Mouse (Mus musculus) stomach, embryonic 16.5 days (tissue): ENCODE results near the gene Htr1d. TPM values are rescaled to one million over a fixed set of nuclear protein-coding genes. Genes with fewer than 3 reads are reported as not detected.

Experiments
- ATAC-seq: fragments of 200-750 bp; cut with Nextera tagmentation; 2 replicates; pipeline ENCODE4 v1.8.0; 2017; ENCODE audit warnings: moderate number of reproducible peaks, moderate TSS enrichment; ENCODE audit not compliant: insufficient read depth, low FRiP score
- H3K27ac ChIP-seq: fragments of 300-500 bp; sonication (generic); 2 replicates; pipeline ENCODE4 v1.5.1; 2014; ENCODE audit warnings: low read length
- H3K27me3 ChIP-seq: fragments of 300-500 bp; sonication (generic); 2 replicates; pipeline ENCODE4 v1.6.1; 2014; ENCODE audit warnings: low read length, control low read depth, mixed read lengths; ENCODE audit not compliant: control insufficient read depth, insufficient read depth
- H3K36me3 ChIP-seq: fragments of 300-500 bp; sonication (generic); 2 replicates; pipeline ENCODE4 v1.6.1; 2014; ENCODE audit warnings: low read length; ENCODE audit not compliant: control insufficient read depth, insufficient read depth
- H3K4me1 ChIP-seq: fragments of 300-500 bp; sonication (generic); 2 replicates; pipeline ENCODE4 v1.6.1; 2014; ENCODE audit warnings: low read length, control low read depth, mixed read lengths; ENCODE audit not compliant: control insufficient read depth, insufficient read depth
- H3K4me2 ChIP-seq: fragments of 300-500 bp; sonication (generic); 2 replicates; pipeline ENCODE4 v1.6.1; 2014; ENCODE audit warnings: low read depth, low read length, mixed read lengths
- H3K4me3 ChIP-seq: fragments of 300-500 bp; sonication (generic); replicated peaks from 2 replicates; pipeline ENCODE4 v1.5.1; 2014; ENCODE audit warnings: mild to moderate bottlenecking, low read length
- H3K9ac ChIP-seq: fragments of 300-500 bp; sonication (generic); 2 replicates; pipeline ENCODE4 v1.6.1; 2014; ENCODE audit warnings: low read length
- H3K9me3 ChIP-seq: fragments of 300-500 bp; sonication (generic); replicated peaks from 2 replicates; pipeline ENCODE4 v1.6.1; 2016; ENCODE audit warnings: low read length, control low read depth; ENCODE audit not compliant: control insufficient read depth
- WGBS: fragments of 180-500 bp; shearing (Covaris S2); extraction: QIAGEN DNeasy Blood & Tissue Kit; methylation state at CpG from one replicate; pipeline ENCODE4 v1.1.7; 2014; 5-methylcytosine and 5-hydroxymethylcytosine counted together
- polyA plus RNA-seq: library from polyadenylated mRNA; unstranded; fragments of >200 nt; fragmentation: Nextera tagmentation; extraction: Ambion mirVana; gene quantifications from 2 replicates; pipeline ENCODE4 v1.2.1, GENCODE M21; 2015

Htr1d gene
- polyA plus RNA-seq, 1 experiment from 2014 or later: 0.34 TPM

- no peaks in the 10 kb centered on the region for H3K27me3 ChIP-seq
- 59% methylated on average over 15 of the region's 15 CpGs for WGBS
- no peak overlapping the region for H3K9ac ChIP-seq
- ATAC-seq: no peak
- H3K4me1 ChIP-seq: peaks cover 3% of the 10 kb centered on the region
- no peak overlapping the region for H3K27ac ChIP-seq
- no peaks in the 10 kb centered on the region for H3K36me3 ChIP-seq
- no peaks in the 10 kb centered on the region for H3K9me3 ChIP-seq
- H3K4me3 ChIP-seq: no peak overlapping the region
- no peak overlapping the region for H3K4me2 ChIP-seq
Observed at GRCm38 (mm10) chr4:136441354-136442043, 18.2 kb downstream of the Htr1d start.

DNA sequence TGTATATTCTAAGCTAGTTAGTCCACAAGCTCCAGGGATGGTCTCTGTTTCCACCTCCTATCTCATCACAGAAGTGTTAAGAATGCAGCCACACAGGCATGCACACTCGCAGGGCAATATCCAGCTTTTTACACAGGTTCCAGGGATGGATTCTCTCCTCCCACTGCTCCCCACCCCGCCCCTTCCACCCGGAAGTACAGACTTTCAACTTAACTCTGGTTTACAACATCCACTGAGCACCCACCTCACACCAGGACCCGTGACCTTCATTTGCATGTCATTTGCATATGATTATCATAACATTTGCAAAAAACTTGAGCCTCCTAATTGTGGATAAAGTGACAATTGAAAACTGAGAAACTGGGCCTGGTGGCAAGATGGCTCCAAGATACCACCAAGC lies 21.2 kb downstream of the Htr1d start:
- no peak overlapping the region for H3K4me3 ChIP-seq
- H3K36me3 ChIP-seq: no peaks in the 10 kb centered on the region
- no peak overlapping the region for H3K9ac ChIP-seq
- no peak overlapping the region for H3K4me2 ChIP-seq
- H3K9me3 ChIP-seq: no peaks in the 10 kb centered on the region
- no peak for ATAC-seq
- H3K4me1 ChIP-seq: no peaks in the 10 kb centered on the region
- H3K27me3 ChIP-seq: no peaks in the 10 kb centered on the region
- H3K27ac ChIP-seq: no peak overlapping the region
- 74% methylated on average over 4 of the region's 4 CpGs for WGBS

DNA sequence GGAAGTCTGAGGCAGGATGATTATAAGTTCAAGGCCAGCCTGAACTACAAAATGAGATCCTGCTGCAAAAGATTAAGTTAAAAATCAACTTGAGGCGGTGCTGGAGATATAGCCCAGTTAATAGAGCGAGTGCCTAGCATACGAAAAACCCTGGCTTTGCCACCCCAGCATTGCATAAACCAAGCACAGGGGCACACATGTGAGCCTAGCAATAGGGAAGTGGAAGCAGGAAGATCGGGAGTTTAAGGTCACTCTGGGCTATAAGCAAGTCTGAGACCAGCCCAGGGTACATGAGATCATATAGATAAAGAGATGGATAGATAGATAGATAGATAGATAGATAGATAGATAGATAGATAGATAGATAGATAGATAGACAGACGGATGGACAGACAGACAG lies 26.5 kb downstream of the Htr1d start:
- no peak for ATAC-seq
- no peaks in the 10 kb centered on the region for H3K36me3 ChIP-seq
- H3K27me3 ChIP-seq: no peaks in the 10 kb centered on the region
- no peak overlapping the region for H3K4me3 ChIP-seq
- WGBS: 85% methylated on average over 5 of the region's 5 CpGs
- H3K9me3 ChIP-seq: no peaks in the 10 kb centered on the region
- no peak overlapping the region for H3K9ac ChIP-seq
- no peaks in the 10 kb centered on the region for H3K4me1 ChIP-seq
- H3K4me2 ChIP-seq: no peak overlapping the region
- H3K27ac ChIP-seq: no peak overlapping the region

DNA sequence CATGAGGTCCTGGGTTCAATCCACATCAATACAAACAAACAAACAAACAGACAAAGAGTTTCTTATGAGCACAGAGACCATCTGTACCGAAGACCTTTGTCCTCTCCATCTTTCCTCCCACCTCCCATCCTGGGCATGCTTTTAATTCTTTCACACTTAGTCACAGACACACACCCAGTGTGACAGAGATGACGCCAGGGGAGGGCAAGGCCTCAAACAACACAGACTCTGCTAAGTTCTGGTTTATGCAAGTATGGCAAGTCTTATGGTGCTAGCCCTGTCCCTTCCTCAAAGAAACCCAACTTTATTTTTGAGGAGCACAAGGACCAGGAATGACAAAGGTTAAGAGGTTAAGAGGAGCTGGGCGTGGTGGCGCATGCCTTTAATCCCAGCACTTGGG lies 26.9 kb downstream of the Htr1d start:
- no peaks in the 10 kb centered on the region for H3K9me3 ChIP-seq
- no peak overlapping the region for H3K4me3 ChIP-seq
- WGBS: 62% methylated on average over 4 of the region's 4 CpGs
- no peaks in the 10 kb centered on the region for H3K27me3 ChIP-seq
- H3K9ac ChIP-seq: no peak overlapping the region
- no peaks in the 10 kb centered on the region for H3K36me3 ChIP-seq
- no peak for ATAC-seq
- no peak overlapping the region for H3K4me2 ChIP-seq
- no peaks in the 10 kb centered on the region for H3K4me1 ChIP-seq
- no peak overlapping the region for H3K27ac ChIP-seq

DNA sequence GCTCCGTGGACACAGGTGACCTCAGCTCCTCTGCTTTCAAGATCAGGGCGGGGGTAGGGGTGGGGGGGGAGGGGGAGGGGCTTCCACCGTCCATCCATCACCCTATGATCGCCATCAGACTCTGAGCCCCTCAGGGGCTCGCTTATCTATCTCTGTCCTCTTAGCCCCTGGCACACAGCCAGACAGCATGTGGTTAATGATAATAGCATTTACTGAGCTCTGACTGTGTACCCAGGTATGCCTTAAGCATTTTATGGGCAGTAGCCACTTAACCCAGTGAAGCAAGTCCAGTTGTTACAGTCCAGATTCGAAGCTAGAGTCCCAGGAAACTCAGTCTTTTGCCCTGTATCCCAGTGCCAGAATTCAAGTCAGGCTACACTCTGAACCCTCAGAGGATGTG lies 28.2 kb downstream of the Htr1d start:
- Histone ChIP-seq H3K9ac (no peak overlapping the region), H3K4me1 (no peaks in the 10 kb centered on the region), H3K27ac (0 out of 2 replicates have a peak overlapping the region, but pooled peaks have one; percentile 51), H3K27me3 (no peaks in the 10 kb centered on the region), H3K4me2 (no peak overlapping the region), H3K4me3 (no peak overlapping the region), H3K36me3 (no peaks in the 10 kb centered on the region), H3K9me3 (no peaks in the 10 kb centered on the region)
- WGBS: 8% methylated on average over 6 of the region's 6 CpGs
- ATAC-seq: peak; percentile 80; the same call in 1 of the 2 replicates

GRCm38 (mm10) chr4:136452286-136452685 lies 29.0 kb downstream of the Htr1d start:
- Histone ChIP-seq H3K27ac (no peak overlapping the region), H3K9ac (no peak overlapping the region), H3K4me1 (no peaks in the 10 kb centered on the region), H3K9me3 (no peaks in the 10 kb centered on the region), H3K36me3 (no peaks in the 10 kb centered on the region), H3K27me3 (no peaks in the 10 kb centered on the region), H3K4me3 (no peak overlapping the region), H3K4me2 (no peak overlapping the region)
- no peak for ATAC-seq
- 85% methylated on average over 3 of the region's 3 CpGs for WGBS

GRCm38 (mm10) chr4:136452792-136453191 lies 29.5 kb downstream of the Htr1d start:
- no peaks in the 10 kb centered on the region for H3K27me3 ChIP-seq
- no peak for ATAC-seq
- WGBS: 50% methylated on average over 5 of the region's 5 CpGs

DNA sequence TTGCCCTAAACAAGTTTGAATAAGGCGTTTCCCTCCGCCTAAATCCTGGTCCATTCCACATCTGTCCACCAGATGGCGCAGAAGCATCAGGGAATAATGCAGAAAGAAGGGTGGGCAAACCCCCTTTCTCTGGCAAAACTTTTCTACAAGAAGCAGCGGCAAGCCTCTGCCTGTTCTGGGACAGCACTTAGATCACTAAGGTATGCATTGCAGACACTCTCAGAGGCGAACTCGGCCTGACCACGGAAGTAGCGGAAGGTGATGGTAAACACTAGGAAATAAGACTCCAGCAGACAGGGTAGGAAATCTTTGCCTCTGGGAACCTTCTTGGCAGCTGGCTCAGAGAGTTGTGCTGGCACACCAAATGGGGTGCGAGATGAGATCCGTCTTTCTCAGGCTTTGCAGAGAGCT lies 31.5 kb downstream of the Htr1d start:
- peak overlapping the region; percentile 37 for H3K4me3 ChIP-seq
- H3K27me3 ChIP-seq: no peaks in the 10 kb centered on the region
- H3K4me2 ChIP-seq: peak overlapping the region; percentile 62
- no peak for ATAC-seq
- no peak overlapping the region for H3K27ac ChIP-seq
- no peaks in the 10 kb centered on the region for H3K4me1 ChIP-seq
- 0 out of 2 replicates have a peak overlapping the region, but pooled peaks have one; percentile 38 for H3K9ac ChIP-seq
- no peaks in the 10 kb centered on the region for H3K36me3 ChIP-seq
- 5% methylated on average over 10 of the region's 10 CpGs for WGBS
- H3K9me3 ChIP-seq: no peaks in the 10 kb centered on the region

More at GRCm38 (mm10) chr4:136452792-136453191, 29.5 kb downstream of the Htr1d start:
- Histone ChIP-seq H3K4me1 (no peaks in the 10 kb centered on the region), H3K36me3 (no peaks in the 10 kb centered on the region), H3K4me3 (no peak overlapping the region), H3K27ac (no peak overlapping the region), H3K9me3 (no peaks in the 10 kb centered on the region), H3K9ac (no peak overlapping the region), H3K4me2 (no peak overlapping the region)

GRCm38 (mm10) chr4:136456516-136457218 lies 33.3 kb downstream of the Htr1d start:
- H3K36me3 ChIP-seq: no peaks in the 10 kb centered on the region
- H3K4me2 ChIP-seq: no peak overlapping the region
- no peaks in the 10 kb centered on the region for H3K9me3 ChIP-seq
- no peak overlapping the region for H3K9ac ChIP-seq
- no peak overlapping the region for H3K4me3 ChIP-seq
- no peak for ATAC-seq
- WGBS: 79% methylated on average over 6 of the region's 6 CpGs
- no peaks in the 10 kb centered on the region for H3K27me3 ChIP-seq
- no peak overlapping the region for H3K27ac ChIP-seq
- H3K4me1 ChIP-seq: no peaks in the 10 kb centered on the region
